Mouse (Mus musculus): ENCODE measurements around the gene Gm20388. TPM values are rescaled to one million over a fixed set of nuclear protein-coding genes. Genes with fewer than 3 reads are reported as not detected.

The Gm20388 gene
- polyA plus RNA-seq, 1 experiment from 2014 or later, result 5.5 TPM

- Histone ChIP-seq H3K9me3 (no peaks in the 10 kb centered on the region), H3K27me3 (ENCODE audit: poor library complexity, severe bottlenecking) (peaks cover 68% of the 10 kb centered on the region), H3K36me3 (replicated peaks) (peaks cover 16% of the 10 kb centered on the region), H3K4me3 (no peak overlapping the region), H3K4me1 (peaks cover 32% of the 10 kb centered on the region), H3K27ac (no peak overlapping the region)
- 5% methylated on average over 16 of the region's 16 CpGs for WGBS
- peak; percentile 87 for DNase-seq (ENCODE audit: extremely low spot score, low spot score)
Observed at GRCm38 (mm10) chr8:121092627-121093026, 1182.0 kb downstream of the Gm20388 start.

DNA sequence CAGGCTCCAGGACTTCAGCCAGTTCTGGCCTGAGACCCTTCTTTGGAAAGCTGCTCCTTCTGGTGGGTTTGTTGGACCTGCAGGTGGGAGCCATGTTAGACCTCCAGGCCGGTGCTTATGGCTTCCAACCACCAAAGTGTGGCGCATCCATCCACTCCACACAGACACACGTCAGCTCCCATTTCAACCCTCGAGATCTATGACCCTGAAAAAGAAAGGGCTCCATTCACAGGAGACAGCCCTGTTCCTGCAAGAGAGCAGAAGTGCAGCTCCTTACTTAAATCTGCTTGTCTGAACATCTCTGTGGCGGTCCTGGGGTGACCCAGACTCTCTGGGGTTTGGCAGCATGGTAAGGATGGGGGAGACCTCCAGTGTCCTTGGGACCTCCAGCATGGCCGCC, 1182.9 kb downstream of the Gm20388 start:
- peaks cover 24% of the 10 kb centered on the region for H3K36me3 ChIP-seq (replicated peaks)
- no peak for DNase-seq (ENCODE audit: extremely low spot score, low spot score)
- peaks cover 59% of the 10 kb centered on the region for H3K27me3 ChIP-seq (ENCODE audit: poor library complexity, severe bottlenecking)
- H3K9me3 ChIP-seq, result no peaks in the 10 kb centered on the region
- 64% methylated on average over 6 of the region's 6 CpGs for WGBS
- H3K27ac ChIP-seq, result no peak overlapping the region
- peaks cover 32% of the 10 kb centered on the region for H3K4me1 ChIP-seq
- H3K4me3 ChIP-seq, result no peak overlapping the region

- Histone ChIP-seq H3K4me3 (no peak overlapping the region), H3K9me3 (no peaks in the 10 kb centered on the region), H3K4me1 (peaks cover 28% of the 10 kb centered on the region), H3K36me3 (replicated peaks) (peaks cover 73% of the 10 kb centered on the region), H3K27me3 (ENCODE audit: poor library complexity, severe bottlenecking) (peaks cover under 1% of the 10 kb centered on the region), H3K27ac (no peak overlapping the region)
- 55% methylated on average over 17 of the region's 17 CpGs for WGBS
- DNase-seq (ENCODE audit: extremely low spot score, low spot score), result peak; percentile 86
Observed at GRCm38 (mm10) chr8:121104049-121104818, 1193.6 kb downstream of the Gm20388 start.

GRCm38 (mm10) chr8:121107668-121108656, 1197.3 kb downstream of the Gm20388 start, which contains the start of gene Mthfsd:
Mthfsd (minus strand) TSS chr8:121108392.
- Histone ChIP-seq H3K27ac (peak within 1 kb of the TSS; percentile 90), H3K27me3 (ENCODE audit: poor library complexity, severe bottlenecking) (peaks cover 38% of the 10 kb centered on the region), H3K4me1 (peaks cover 28% of the 10 kb centered on the region), H3K36me3 (replicated peaks) (peaks cover 36% of the 10 kb centered on the region), H3K9me3 (no peaks in the 10 kb centered on the region), H3K4me3 (peak within 1 kb of the TSS; percentile 82)
- 1% methylated on average over 75 of the region's 75 CpGs for WGBS
- peak; percentile 98 for DNase-seq (ENCODE audit: extremely low spot score, low spot score)

GRCm38 (mm10) chr8:121108657-121109056, 1198.0 kb downstream of the Gm20388 start:
- no peaks in the 10 kb centered on the region for H3K9me3 ChIP-seq
- peaks cover 45% of the 10 kb centered on the region for H3K27me3 ChIP-seq (ENCODE audit: poor library complexity, severe bottlenecking)
- H3K27ac ChIP-seq, result peak overlapping the region; percentile 90
- H3K4me1 ChIP-seq, result peaks cover 31% of the 10 kb centered on the region
- H3K36me3 ChIP-seq (replicated peaks), result peaks cover 29% of the 10 kb centered on the region
- no peak for DNase-seq (ENCODE audit: extremely low spot score, low spot score)
- 11% methylated on average over 5 of the region's 5 CpGs for WGBS
- H3K4me3 ChIP-seq, result peak overlapping the region; percentile 82

DNA sequence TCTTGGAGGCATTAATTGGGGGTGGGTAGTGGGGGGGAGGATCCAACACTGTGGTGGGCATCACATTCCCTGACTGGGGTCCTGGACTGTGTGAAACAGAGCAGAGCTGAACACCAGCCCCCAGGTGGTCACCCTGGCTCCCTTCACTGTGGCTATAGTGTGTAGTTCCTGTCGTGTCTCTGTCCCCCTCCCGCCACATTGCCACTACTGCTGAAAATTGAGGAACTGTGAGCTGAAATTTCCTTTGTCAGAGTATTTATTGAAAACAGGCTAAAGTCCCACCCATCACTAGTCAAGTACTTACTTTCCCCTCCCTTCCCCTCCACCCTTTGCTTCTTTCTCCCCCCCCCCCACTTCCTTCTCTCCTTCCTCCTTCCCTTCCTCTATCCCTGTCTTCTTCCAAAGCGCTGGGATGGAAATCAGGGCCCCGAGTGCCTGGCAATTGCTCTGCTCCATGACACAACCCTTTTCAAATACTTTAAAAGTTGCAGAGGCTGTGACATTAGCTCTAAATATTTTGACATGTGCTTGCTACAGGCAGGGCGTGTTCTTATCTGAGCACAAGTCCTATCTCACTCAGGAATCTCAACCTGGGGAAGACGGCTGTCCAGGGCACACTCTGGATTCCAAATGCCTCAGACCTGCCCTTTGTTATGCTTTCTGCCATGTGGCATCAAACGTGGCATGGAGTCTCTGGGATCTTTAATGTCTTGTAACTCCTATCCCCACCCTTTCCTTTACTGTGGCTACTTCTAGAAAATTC, 1200.7 kb downstream of the Gm20388 start:
- no peak overlapping the region for H3K27ac ChIP-seq
- WGBS, result 50% methylated on average over 7 of the region's 7 CpGs
- peaks cover 72% of the 10 kb centered on the region for H3K27me3 ChIP-seq (ENCODE audit: poor library complexity, severe bottlenecking)

GRCm38 (mm10) chr8:121113261-121113660, 1202.6 kb downstream of the Gm20388 start:
- DNase-seq (ENCODE audit: extremely low spot score, low spot score), result peak; percentile 95
- Histone ChIP-seq H3K4me3 (no peak overlapping the region), H3K27ac (no peak overlapping the region), H3K4me1 (peaks cover 38% of the 10 kb centered on the region), H3K27me3 (ENCODE audit: poor library complexity, severe bottlenecking) (peaks cover 91% of the 10 kb centered on the region), H3K36me3 (replicated peaks) (no peaks in the 10 kb centered on the region), H3K9me3 (no peaks in the 10 kb centered on the region)
- WGBS, result 2% methylated on average over 21 of the region's 21 CpGs

More for the DNA sequence above, 1200.7 kb downstream of the Gm20388 start:
- H3K36me3 ChIP-seq (replicated peaks), result peaks cover 3% of the 10 kb centered on the region
- no peaks in the 10 kb centered on the region for H3K9me3 ChIP-seq
- DNase-seq (ENCODE audit: extremely low spot score, low spot score), result no peak
- peaks cover 35% of the 10 kb centered on the region for H3K4me1 ChIP-seq
- no peak overlapping the region for H3K4me3 ChIP-seq

DNA sequence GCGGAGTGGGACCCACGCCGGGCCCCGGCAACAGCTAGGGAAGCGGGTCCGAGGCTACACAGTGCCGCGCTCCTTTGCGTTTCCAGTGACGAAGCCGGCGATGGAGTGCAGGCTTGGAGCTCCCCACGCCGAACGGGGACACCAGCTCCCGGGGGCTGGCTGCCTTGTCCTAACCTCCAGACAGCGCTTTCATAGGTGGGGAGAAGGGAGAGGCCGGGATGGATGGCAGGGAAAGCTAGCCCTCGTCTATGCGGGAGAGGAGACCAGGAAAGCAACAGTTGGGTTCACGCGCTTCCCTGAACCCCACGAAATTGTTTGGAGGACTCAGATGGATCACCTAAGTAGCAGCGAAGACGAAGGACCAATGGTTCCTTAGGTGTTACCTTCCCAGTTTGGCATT, 1204.5 kb downstream of the Gm20388 start:
- DNase-seq (ENCODE audit: extremely low spot score, low spot score), result peak; percentile 45
- Histone ChIP-seq H3K4me3 (peak overlapping the region; percentile 19), H3K27me3 (ENCODE audit: poor library complexity, severe bottlenecking) (peaks cover 100% of the 10 kb centered on the region), H3K36me3 (replicated peaks) (no peaks in the 10 kb centered on the region), H3K4me1 (peaks cover 33% of the 10 kb centered on the region), H3K27ac (no peak overlapping the region), H3K9me3 (no peaks in the 10 kb centered on the region)
- WGBS, result under 1% methylated on average over 25 of the region's 25 CpGs

- peaks cover 39% of the 10 kb centered on the region for H3K4me1 ChIP-seq
- peaks cover 100% of the 10 kb centered on the region for H3K27me3 ChIP-seq (ENCODE audit: poor library complexity, severe bottlenecking)
- DNase-seq (ENCODE audit: extremely low spot score, low spot score), result peak; percentile 84
- H3K27ac ChIP-seq, result peak within 1 kb of the TSS; percentile 71
- H3K36me3 ChIP-seq (replicated peaks), result no peaks in the 10 kb centered on the region
- WGBS, result under 1% methylated on average over 25 of the region's 25 CpGs
- H3K9me3 ChIP-seq, result no peaks in the 10 kb centered on the region
- H3K4me3 ChIP-seq, result peak within 1 kb of the TSS; percentile 58
Observed at GRCm38 (mm10) chr8:121115948-121116347, 1205.3 kb downstream of the Gm20388 start, which contains the start of gene Foxc2. Foxc2 (plus strand) TSS chr8:121116171.

GRCm38 (mm10) chr8:121116591-121117185, 1206.0 kb downstream of the Gm20388 start:
- DNase-seq (ENCODE audit: extremely low spot score, low spot score), result peak; percentile 58
- H3K27ac ChIP-seq, result peak overlapping the region; percentile 71
- H3K27me3 ChIP-seq (ENCODE audit: poor library complexity, severe bottlenecking), result peaks cover 100% of the 10 kb centered on the region
- under 1% methylated on average over 55 of the region's 55 CpGs for WGBS
- no peaks in the 10 kb centered on the region for H3K9me3 ChIP-seq
- H3K36me3 ChIP-seq (replicated peaks), result no peaks in the 10 kb centered on the region
- peaks cover 39% of the 10 kb centered on the region for H3K4me1 ChIP-seq
- peak overlapping the region; percentile 58 for H3K4me3 ChIP-seq

GRCm38 (mm10) chr8:121117186-121117651, 1206.6 kb downstream of the Gm20388 start:
- peak; percentile 30 for DNase-seq (ENCODE audit: extremely low spot score, low spot score)
- Histone ChIP-seq H3K4me3 (peak overlapping the region; percentile 58), H3K27ac (peak overlapping the region; percentile 71), H3K27me3 (ENCODE audit: poor library complexity, severe bottlenecking) (peaks cover 100% of the 10 kb centered on the region), H3K9me3 (no peaks in the 10 kb centered on the region), H3K4me1 (peaks cover 39% of the 10 kb centered on the region), H3K36me3 (replicated peaks) (no peaks in the 10 kb centered on the region)
- under 1% methylated on average over 62 of the region's 62 CpGs for WGBS
